Mouse (Mus musculus) neural tube, embryonic 11.5 days (tissue): ENCODE measurements at regions not wholly inside any gene's neighbourhood (a gene's known extent, or its start where the extent isn't known, plus 50 kb on each side); places are given as distances from the start of the nearest gene placed in this dataset.

Experiments
- ATAC-seq: fragments of 200-750 bp; cut with Nextera tagmentation; 2 replicates; pipeline ENCODE4 v1.8.0; 2017; ENCODE audit warnings: moderate number of reproducible peaks, mild to moderate bottlenecking, moderate TSS enrichment, moderate library complexity; ENCODE audit not compliant: insufficient read depth, low FRiP score, low TSS enrichment
- DNase-seq: peaks from one replicate; pipeline ENCODE4 v3.0.0-alpha.2; 2015; ENCODE audit warnings: low spot score
- H3K27ac ChIP-seq: fragments of 300-500 bp; sonication (generic); 2 replicates; pipeline ENCODE4 v1.5.1; 2014; ENCODE audit warnings: low read depth, mild to moderate bottlenecking, low read length
- H3K27me3 ChIP-seq: fragments of 300-500 bp; sonication (generic); 2 replicates; pipeline ENCODE4 v1.6.1; 2014; ENCODE audit warnings: mild to moderate bottlenecking, low read length, mixed read lengths; ENCODE audit not compliant: control insufficient read depth, insufficient read depth
- H3K36me3 ChIP-seq: fragments of 300-500 bp; sonication (generic); 2 replicates; pipeline ENCODE4 v1.6.1; 2014; ENCODE audit warnings: mild to moderate bottlenecking, low read length, moderate library complexity, mixed read lengths; ENCODE audit not compliant: control insufficient read depth, insufficient read depth
- H3K4me1 ChIP-seq: fragments of 300-500 bp; sonication (generic); 2 replicates; pipeline ENCODE4 v1.6.1; 2014; ENCODE audit warnings: low read length, mixed read lengths; ENCODE audit not compliant: control insufficient read depth, insufficient read depth
- H3K4me2 ChIP-seq: fragments of 300-500 bp; sonication (generic); 2 replicates; pipeline ENCODE4 v1.6.1; 2014; ENCODE audit warnings: low read depth, mild to moderate bottlenecking, moderate library complexity
- H3K4me3 ChIP-seq: fragments of 300-500 bp; sonication (generic); 2 replicates; pipeline ENCODE4 v1.5.1; 2014; ENCODE audit warnings: low read depth, low read length
- H3K9ac ChIP-seq: fragments of 300-500 bp; sonication (generic); 2 replicates; pipeline ENCODE4 v1.6.1; 2014; ENCODE audit warnings: mild to moderate bottlenecking, low read length
- H3K9me3 ChIP-seq: fragments of 300-500 bp; sonication (generic); 2 replicates; pipeline ENCODE4 v1.6.1; 2016; ENCODE audit warnings: low read length; ENCODE audit not compliant: control insufficient read depth
- WGBS: fragments of 180-500 bp; shearing (Covaris S2); extraction: QIAGEN DNeasy Blood & Tissue Kit; methylation state at CpG from one replicate; pipeline ENCODE4 v1.1.7; 2014; 5-methylcytosine and 5-hydroxymethylcytosine counted together

DNA sequence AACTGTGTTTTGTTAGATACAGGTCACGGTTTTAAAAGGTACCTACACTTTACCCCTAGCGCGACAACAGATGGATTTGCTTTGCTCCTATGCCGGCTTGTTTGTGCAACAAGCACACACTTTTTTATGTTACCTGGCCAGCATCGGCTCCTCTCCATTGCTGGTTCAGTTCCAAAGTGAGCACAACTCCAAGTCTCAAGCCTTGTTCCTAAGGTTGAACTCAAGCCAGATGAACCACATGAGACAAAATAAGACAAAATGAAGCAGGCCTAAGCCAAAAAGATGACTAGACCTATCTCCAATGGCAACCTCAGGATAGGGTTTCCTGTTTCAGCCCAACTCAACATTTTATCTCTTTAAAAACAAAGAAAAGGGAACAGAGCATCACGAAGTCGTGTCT is 108.5 kb upstream of the N6amt1 start:
- no peaks in the 10 kb centered on the region for H3K36me3 ChIP-seq
- no peak overlapping the region for H3K9ac ChIP-seq
- H3K9me3 ChIP-seq = no peaks in the 10 kb centered on the region
- DNase-seq (no peak), ATAC-seq (no peak)
- H3K4me3 ChIP-seq = no peak overlapping the region
- no peak overlapping the region for H3K27ac ChIP-seq
- H3K27me3 ChIP-seq = no peaks in the 10 kb centered on the region
- H3K4me1 ChIP-seq = no peaks in the 10 kb centered on the region
- 89% methylated on average over 7 of the region's 7 CpGs for WGBS
- no peak overlapping the region for H3K4me2 ChIP-seq

- Histone ChIP-seq H3K36me3 (no peaks in the 10 kb centered on the region), H3K27me3 (no peaks in the 10 kb centered on the region), H3K9me3 (no peaks in the 10 kb centered on the region), H3K4me3 (no peak overlapping the region), H3K4me2 (no peak overlapping the region), H3K27ac (no peak overlapping the region), H3K4me1 (no peaks in the 10 kb centered on the region), H3K9ac (no peak overlapping the region)
- 87% methylated on average over 7 of the region's 7 CpGs for WGBS
- DNase-seq = no peak
- no peak for ATAC-seq
Measured at GRCm38 (mm10) chr16:87242027-87242426, 112.0 kb upstream of the N6amt1 start.

DNA sequence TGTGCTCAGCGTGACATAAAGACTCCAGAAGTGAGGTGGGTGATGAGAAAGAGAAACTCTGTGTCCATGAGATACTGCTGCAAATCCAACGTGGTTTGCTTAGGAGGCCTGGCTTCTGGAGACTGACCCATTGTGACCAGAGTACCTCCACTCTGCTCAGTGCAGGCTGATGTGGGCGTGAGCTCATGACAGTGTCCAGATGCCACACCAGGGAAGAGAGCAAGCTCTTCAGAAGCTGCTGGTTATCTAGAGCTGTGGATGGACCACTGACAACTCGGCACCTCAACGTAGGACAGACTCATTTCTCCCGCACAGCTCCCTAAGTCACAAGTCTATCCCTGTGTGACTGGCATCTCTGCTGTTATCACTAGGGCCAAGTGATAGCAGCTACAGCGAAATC is 114.9 kb upstream of the N6amt1 start:
- Histone ChIP-seq H3K9ac (no peak overlapping the region), H3K36me3 (no peaks in the 10 kb centered on the region), H3K4me2 (no peak overlapping the region), H3K27me3 (no peaks in the 10 kb centered on the region), H3K4me3 (no peak overlapping the region), H3K27ac (no peak overlapping the region), H3K9me3 (no peaks in the 10 kb centered on the region), H3K4me1 (no peaks in the 10 kb centered on the region)
- no peak for DNase-seq
- ATAC-seq = no peak
- WGBS = 90% methylated on average over 7 of the region's 7 CpGs

- 77% methylated on average over 4 of the region's 4 CpGs for WGBS
- no peak for ATAC-seq
- Histone ChIP-seq H3K4me2 (no peak overlapping the region), H3K36me3 (no peaks in the 10 kb centered on the region), H3K4me3 (no peak overlapping the region), H3K27me3 (no peaks in the 10 kb centered on the region), H3K9ac (no peak overlapping the region), H3K9me3 (no peaks in the 10 kb centered on the region), H3K27ac (no peak overlapping the region), H3K4me1 (no peaks in the 10 kb centered on the region)
- no peak for DNase-seq
Measured at GRCm38 (mm10) chr16:87234199-87234598, 119.8 kb upstream of the N6amt1 start.

DNA sequence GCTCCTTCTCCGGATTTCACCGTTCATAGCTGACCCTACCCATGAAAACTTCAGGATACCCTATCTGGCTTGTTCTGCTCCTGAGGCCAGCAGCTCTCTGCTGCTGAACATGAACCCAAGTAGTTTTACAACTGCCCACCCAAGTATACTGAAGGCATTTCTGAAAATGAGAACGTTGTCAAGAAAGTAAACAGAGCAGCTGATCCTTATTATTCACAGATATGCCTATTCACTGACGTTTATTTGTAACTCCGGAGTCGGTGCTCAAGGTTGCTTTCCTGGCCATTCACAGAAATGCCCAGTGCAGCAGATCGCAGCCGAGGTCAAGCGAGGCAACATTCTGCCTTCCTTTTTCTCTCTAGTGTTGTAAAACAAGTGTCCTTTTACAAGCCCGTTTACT is 128.4 kb upstream of the N6amt1 start:
- 88% methylated on average over 10 of the region's 10 CpGs for WGBS
- Histone ChIP-seq H3K27me3 (no peaks in the 10 kb centered on the region), H3K9me3 (no peaks in the 10 kb centered on the region), H3K27ac (no peak overlapping the region), H3K9ac (no peak overlapping the region), H3K4me2 (no peak overlapping the region), H3K4me1 (no peaks in the 10 kb centered on the region), H3K4me3 (no peak overlapping the region), H3K36me3 (no peaks in the 10 kb centered on the region)
- ATAC-seq (no peak), DNase-seq (no peak)

DNA sequence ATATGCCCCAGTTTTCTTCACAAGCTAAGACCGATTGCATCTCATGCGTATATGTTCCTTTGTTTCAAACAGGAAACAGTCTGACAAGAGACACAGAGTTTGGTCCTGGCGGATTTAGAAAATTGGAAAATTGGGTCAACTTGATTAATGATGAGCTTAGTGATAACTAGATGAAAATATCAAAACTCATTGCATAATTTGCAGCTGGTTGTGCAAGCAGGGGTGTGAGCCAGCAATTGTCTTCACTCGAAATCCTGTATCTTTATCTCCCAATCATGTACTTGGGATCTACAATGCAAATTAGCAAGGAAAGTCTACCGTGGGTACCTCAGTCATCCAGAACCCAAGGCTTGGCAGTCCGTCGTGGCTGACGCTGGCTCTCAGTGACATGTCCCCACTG is 128.9 kb upstream of the N6amt1 start:
- no peaks in the 10 kb centered on the region for H3K9me3 ChIP-seq
- H3K4me3 ChIP-seq = no peak overlapping the region
- H3K27me3 ChIP-seq = no peaks in the 10 kb centered on the region
- DNase-seq = no peak
- no peaks in the 10 kb centered on the region for H3K36me3 ChIP-seq
- no peak for ATAC-seq
- no peaks in the 10 kb centered on the region for H3K4me1 ChIP-seq
- WGBS = 87% methylated on average over 8 of the region's 8 CpGs
- H3K27ac ChIP-seq = no peak overlapping the region
- no peak overlapping the region for H3K9ac ChIP-seq
- H3K4me2 ChIP-seq = no peak overlapping the region

DNA sequence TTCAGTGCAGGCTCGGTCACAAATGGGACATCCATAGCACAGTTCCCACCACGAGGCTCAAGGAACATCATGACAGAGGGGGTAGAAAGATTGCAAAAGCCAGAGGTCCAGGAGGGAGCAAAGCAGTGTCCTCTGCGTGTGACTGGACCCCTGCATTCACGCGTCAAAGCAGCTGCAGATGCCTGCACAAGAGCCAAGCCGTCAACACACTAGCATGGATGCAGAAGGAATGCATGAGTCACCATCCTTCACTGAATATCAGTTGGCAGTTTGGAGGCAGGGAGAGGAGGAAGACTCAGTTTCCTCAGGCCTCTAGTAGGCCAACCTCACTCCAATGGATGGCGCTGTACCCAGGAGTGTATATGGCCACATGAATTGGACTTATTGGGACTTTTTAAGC is 130.0 kb upstream of the N6amt1 start:
- no peaks in the 10 kb centered on the region for H3K36me3 ChIP-seq
- DNase-seq = no peak
- no peak for ATAC-seq
- no peaks in the 10 kb centered on the region for H3K4me1 ChIP-seq
- no peak overlapping the region for H3K4me2 ChIP-seq
- H3K9ac ChIP-seq = no peak overlapping the region
- H3K9me3 ChIP-seq = no peaks in the 10 kb centered on the region
- no peak overlapping the region for H3K27ac ChIP-seq
- H3K27me3 ChIP-seq = no peaks in the 10 kb centered on the region
- 92% methylated on average over 7 of the region's 7 CpGs for WGBS
- H3K4me3 ChIP-seq = no peak overlapping the region

DNA sequence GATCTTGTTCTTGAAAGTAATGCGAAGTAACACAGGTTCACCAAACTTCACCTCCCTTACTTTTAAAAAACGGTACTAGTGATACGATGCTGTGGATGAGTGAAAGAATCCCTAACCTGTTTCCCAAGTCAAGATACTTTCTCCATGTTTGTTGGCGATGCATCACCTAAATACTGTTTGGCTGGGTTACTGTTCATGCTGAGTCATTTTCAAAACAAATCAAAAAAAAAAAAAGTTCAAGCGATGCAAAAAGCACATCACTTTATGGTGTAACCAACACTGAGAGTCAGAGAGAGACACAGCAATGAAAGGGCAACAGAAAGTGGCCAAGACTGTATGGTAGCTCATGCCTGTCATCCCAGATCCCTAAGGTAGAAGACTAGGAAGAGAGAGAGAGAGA is 133.4 kb upstream of the N6amt1 start:
- WGBS = 94% methylated on average over 5 of the region's 5 CpGs
- no peak overlapping the region for H3K4me2 ChIP-seq
- H3K36me3 ChIP-seq = no peaks in the 10 kb centered on the region
- H3K4me1 ChIP-seq = no peaks in the 10 kb centered on the region
- H3K9ac ChIP-seq = no peak overlapping the region
- no peaks in the 10 kb centered on the region for H3K9me3 ChIP-seq
- ATAC-seq (no peak), DNase-seq (no peak)
- no peak overlapping the region for H3K27ac ChIP-seq
- no peaks in the 10 kb centered on the region for H3K27me3 ChIP-seq
- H3K4me3 ChIP-seq = no peak overlapping the region

- ATAC-seq = no peak
- 76% methylated on average over 4 of the region's 4 CpGs for WGBS
- H3K27ac ChIP-seq = no peak overlapping the region
Measured at GRCm38 (mm10) chr16:87220201-87220600, 133.8 kb upstream of the N6amt1 start.

More at GRCm38 (mm10) chr16:87220201-87220600, 133.8 kb upstream of the N6amt1 start:
- H3K4me1 ChIP-seq = no peaks in the 10 kb centered on the region
- no peak overlapping the region for H3K4me2 ChIP-seq
- H3K9ac ChIP-seq = no peak overlapping the region
- H3K9me3 ChIP-seq = no peaks in the 10 kb centered on the region
- no peaks in the 10 kb centered on the region for H3K36me3 ChIP-seq
- H3K4me3 ChIP-seq = no peak overlapping the region
- DNase-seq = no peak
- no peaks in the 10 kb centered on the region for H3K27me3 ChIP-seq
